Mouse (Mus musculus) heart, embryonic 14.5 days (tissue): Measurements from ENCODE around the gene Olfr651. TPM values are rescaled to one million over a fixed set of nuclear protein-coding genes. Genes with fewer than 3 reads are reported as not detected.
"Not testable (repeated sequence)": the region's sequence is repeated elsewhere in the genome, so short reads cannot be mapped to it uniquely, and the experiment has no call there.

Experiments used
- ATAC-seq: fragments of 200-750 bp; cut with Nextera tagmentation; 2 replicates; pipeline ENCODE4 v1.8.0; 2017; ENCODE audit warnings: low read depth, moderate TSS enrichment; ENCODE audit not compliant: insufficient number of reproducible peaks, insufficient read depth, low FRiP score
- H3K27ac ChIP-seq, 2 experiments: fragments of 200-500 bp in 1 of 2; fragments of 300-500 bp in 1 of 2; sonication (generic) in 1 of 2; replicated peaks in 1 of 2; 2 replicates each; pipeline ENCODE4 v1.5.1; 2012 to 2014; ENCODE audit warnings: low read depth in 2 of 2, low read length in 2 of 2, control low read depth in 1 of 2, mild to moderate bottlenecking in 1 of 2, mixed read lengths in 1 of 2; ENCODE audit not compliant: control insufficient read depth in 1 of 2, insufficient read depth in 1 of 2
- H3K27me3 ChIP-seq: fragments of 300-500 bp; sonication (generic); 2 replicates; pipeline ENCODE4 v1.6.1; 2014; ENCODE audit warnings: mild to moderate bottlenecking, low read length, control low read depth; ENCODE audit not compliant: control insufficient read depth, insufficient read depth
- H3K36me3 ChIP-seq: fragments of 300-500 bp; sonication (generic); 2 replicates; pipeline ENCODE4 v1.6.1; 2014; ENCODE audit warnings: mild to moderate bottlenecking, control low read depth, low read length, mixed read lengths; ENCODE audit not compliant: control insufficient read depth, insufficient read depth
- H3K4me1 ChIP-seq, 2 experiments: fragments of 200-500 bp in 1 of 2; fragments of 300-500 bp in 1 of 2; sonication (generic) in 1 of 2; 2 replicates each; pipeline ENCODE4 v1.6.1; 2012 to 2014; ENCODE audit warnings: low read length in 2 of 2, control low read depth in 1 of 2, mixed read lengths in 1 of 2; ENCODE audit not compliant: control insufficient read depth in 2 of 2, insufficient read depth in 2 of 2
- H3K4me2 ChIP-seq: fragments of 300-500 bp; sonication (generic); 2 replicates; pipeline ENCODE4 v1.6.1; 2014; ENCODE audit warnings: mild to moderate bottlenecking, low read length
- H3K4me3 ChIP-seq, 2 experiments: fragments of 200-500 bp in 1 of 2; fragments of 300-500 bp in 1 of 2; sonication (generic) in 1 of 2; 2 replicates each; pipeline ENCODE4 v1.5.1; 2012 to 2014; ENCODE audit warnings: low read length in 2 of 2, mild to moderate bottlenecking in 2 of 2, control low read depth in 1 of 2, low read depth in 1 of 2, moderate library complexity in 1 of 2; ENCODE audit not compliant: control insufficient read depth in 1 of 2, insufficient read depth in 1 of 2
- H3K9ac ChIP-seq: fragments of 300-500 bp; sonication (generic); 2 replicates; pipeline ENCODE4 v1.6.1; 2014; ENCODE audit warnings: mild to moderate bottlenecking, low read length
- H3K9me3 ChIP-seq: fragments of 300-500 bp; sonication (generic); 2 replicates; pipeline ENCODE4 v1.6.1; 2016; ENCODE audit warnings: low read length, control low read depth; ENCODE audit not compliant: control insufficient read depth
- WGBS: fragments of 180-500 bp; shearing (Covaris S2); extraction: QIAGEN DNeasy Blood & Tissue Kit; methylation state at CpG from one replicate; pipeline ENCODE4 v1.1.7; 2014; 5-methylcytosine and 5-hydroxymethylcytosine counted together
- polyA plus RNA-seq: library from polyadenylated mRNA; unstranded; fragments of >200 nt; fragmentation: Nextera tagmentation; extraction: Ambion mirVana; gene quantifications from 2 replicates; pipeline ENCODE4 v1.2.1, GENCODE M21; 2014

Olfr651 gene
- polyA plus RNA-seq: not detected in 2 replicates

DNA sequence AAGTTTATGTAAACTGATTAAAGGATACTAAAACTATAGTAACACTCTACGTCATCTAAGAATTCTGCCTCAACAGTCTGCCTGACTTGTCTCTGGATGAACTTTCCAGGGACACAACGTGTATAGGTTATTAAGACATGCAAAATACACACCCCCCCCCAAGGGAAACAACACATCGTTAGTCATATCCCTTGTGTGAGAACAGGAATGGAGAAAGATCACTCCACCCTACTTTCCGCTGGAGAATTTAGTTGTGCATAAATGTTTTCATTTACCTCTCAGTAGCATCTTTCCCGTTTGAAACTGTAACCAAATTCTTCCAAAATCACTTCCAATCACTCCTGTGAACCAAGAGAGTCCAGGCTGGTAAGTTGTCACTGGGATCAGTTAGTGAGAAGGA, at the start of gene Olfr651:
Gene Olfr651, plus strand, starts transcription at position 301 of the 400 bp plus-strand sequence.
- no peaks in the 10 kb centered on the region for H3K36me3 ChIP-seq
- no peak within 1 kb of the TSS for H3K4me3 ChIP-seq
- ATAC-seq: no peak
- no peak within 1 kb of the TSS for H3K9ac ChIP-seq
- 64% methylated on average over 5 of the region's 5 CpGs for WGBS
- H3K9me3 ChIP-seq: no peaks in the 10 kb centered on the region
- H3K27me3 ChIP-seq: no peaks in the 10 kb centered on the region
- H3K4me1 ChIP-seq: no peaks in the 10 kb centered on the region
- no peak within 1 kb of the TSS for H3K4me2 ChIP-seq
- no peak within 1 kb of the TSS for H3K27ac ChIP-seq

DNA sequence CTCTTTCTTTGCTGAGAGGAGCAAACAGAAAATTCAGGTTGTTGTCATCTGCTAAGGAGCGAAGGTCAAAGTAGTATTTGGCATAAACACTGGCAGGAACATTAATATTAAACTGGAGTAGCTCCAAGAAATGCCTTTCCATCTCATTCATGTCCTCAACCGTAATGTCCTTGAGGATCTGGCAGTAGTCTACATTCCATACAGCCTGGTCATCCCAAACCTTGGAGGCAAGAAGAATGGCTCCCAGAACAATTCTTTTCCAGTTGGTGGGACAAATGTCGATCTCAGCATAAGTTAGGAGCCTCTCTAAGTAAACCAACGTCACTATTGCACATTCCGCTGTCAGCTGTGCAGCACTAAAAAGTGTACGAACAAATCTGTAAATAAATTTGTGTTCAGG, 48.7 kb upstream of the Olfr651 start:
- not testable (repeated sequence) for ATAC-seq, H3K27ac ChIP-seq, H3K27me3 ChIP-seq, H3K4me3 ChIP-seq, H3K4me1 ChIP-seq, H3K9me3 ChIP-seq, H3K36me3 ChIP-seq, H3K4me2 ChIP-seq, H3K9ac ChIP-seq
- WGBS: 65% methylated on average over 6 of the region's 6 CpGs

DNA sequence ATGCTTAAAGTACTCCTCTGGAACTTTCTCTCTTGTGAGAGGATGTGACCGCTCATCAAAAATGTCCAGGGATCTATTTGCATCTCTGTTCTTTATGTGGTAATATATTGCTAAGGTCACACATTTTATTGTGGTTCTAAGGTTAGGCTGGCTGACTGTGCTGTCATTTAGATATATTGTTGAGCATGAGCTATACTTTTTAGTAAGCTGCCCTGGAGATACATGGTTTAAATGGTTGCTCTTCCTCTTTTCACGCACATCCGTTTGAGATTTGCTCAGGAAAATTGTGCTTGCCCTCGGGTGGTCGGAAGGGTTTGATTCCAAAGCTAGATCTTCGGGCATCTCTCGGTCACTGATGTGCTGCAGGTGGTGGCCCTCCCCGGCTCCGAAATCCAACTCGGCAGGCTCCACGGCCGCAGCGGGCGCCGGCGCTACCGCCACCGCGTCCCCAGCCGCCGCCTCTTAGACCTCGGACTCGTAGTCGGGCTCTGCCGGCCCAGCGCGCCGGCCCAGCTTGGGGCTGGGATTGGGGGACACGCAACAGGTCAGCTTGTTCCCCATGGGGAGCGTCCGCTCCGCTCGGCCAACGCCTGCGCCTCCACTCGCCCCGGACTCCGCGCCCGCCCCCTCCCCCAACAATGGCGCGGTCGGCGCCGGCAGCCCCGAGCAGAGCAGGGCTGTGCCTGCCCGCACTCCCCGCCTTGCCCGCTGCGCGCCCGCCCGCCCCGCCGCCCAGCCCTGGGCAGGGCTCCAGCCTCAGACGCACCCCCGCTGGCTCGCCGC, 48.2 kb upstream of the Olfr651 start:
- Histone ChIP-seq H3K4me1 (no peaks in the 10 kb centered on the region; a peak in 1 of 4 replicates), H3K4me3 (peak overlapping the region; percentile 47 to 52), H3K27me3 (no peaks in the 10 kb centered on the region), H3K27ac (no peak overlapping the region), H3K9ac (peak overlapping the region; percentile 69), H3K36me3 (no peaks in the 10 kb centered on the region), H3K4me2 (peak overlapping the region; percentile 76), H3K9me3 (no peaks in the 10 kb centered on the region)
- ATAC-seq: peak; percentile 79
- WGBS: 3% methylated on average over 52 of the region's 59 CpGs

DNA sequence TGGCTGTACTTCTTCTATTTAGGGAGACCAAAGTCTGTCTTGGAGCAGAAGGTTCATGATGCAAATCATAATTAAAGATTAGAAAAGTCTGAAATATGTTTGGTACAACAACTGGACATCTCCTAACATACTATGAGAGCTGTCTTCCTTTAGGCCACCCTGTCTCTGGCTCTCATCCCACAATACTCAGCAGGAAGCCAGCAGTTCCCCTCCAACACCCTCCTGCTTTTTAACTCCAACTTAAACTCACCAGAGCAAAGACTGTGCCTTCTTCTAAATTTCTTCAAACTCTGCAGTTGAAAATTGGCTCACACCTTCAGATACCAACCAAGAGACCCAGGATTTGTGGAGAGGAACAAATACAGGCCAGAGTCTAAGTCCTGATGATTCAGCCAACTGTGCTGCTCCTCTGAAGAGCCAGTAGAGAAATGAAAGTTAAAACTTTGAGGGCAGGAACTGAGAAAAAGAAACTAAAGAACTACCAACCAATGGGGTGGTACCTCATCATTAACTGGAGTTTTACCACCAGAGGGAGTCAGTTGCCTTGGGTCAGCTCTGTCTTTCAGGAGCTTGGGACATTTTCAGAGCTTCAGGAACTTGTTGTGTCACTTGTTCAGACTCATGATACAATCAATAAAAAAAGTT, 42.4 kb upstream of the Olfr651 start, which contains the start of gene Trim30d:
Gene Trim30d, minus strand, starts transcription at position 429 of the 645 bp plus-strand sequence.
- H3K9ac ChIP-seq, ATAC-seq, H3K4me3 ChIP-seq, H3K4me2 ChIP-seq, H3K4me1 ChIP-seq, H3K27ac ChIP-seq, H3K27me3 ChIP-seq, H3K36me3 ChIP-seq, H3K9me3 ChIP-seq: not testable (repeated sequence)

DNA sequence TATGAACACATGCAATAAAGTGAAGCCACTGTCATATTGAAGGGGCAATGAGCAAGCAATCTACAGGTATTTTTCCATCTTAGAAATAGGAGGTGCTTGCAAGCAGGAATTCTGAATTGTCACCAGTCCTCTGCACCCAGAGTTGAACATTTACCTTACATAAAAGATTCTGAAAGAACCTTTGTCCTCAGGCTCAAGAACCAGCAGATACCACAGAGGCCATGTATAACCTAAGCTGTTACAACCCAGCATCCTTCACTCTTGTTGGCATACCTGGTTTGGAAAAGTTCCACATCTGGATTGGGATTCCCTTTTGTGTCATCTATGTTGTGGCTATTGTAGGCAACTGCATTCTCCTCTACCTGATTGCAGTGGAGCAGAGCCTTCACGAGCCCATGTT, 2.8 kb downstream of the Olfr651 start:
- Histone ChIP-seq H3K9ac (no peak overlapping the region), H3K9me3 (no peaks in the 10 kb centered on the region), H3K27ac (no peak overlapping the region), H3K27me3 (no peaks in the 10 kb centered on the region), H3K4me3 (no peak overlapping the region), H3K4me2 (no peak overlapping the region), H3K36me3 (no peaks in the 10 kb centered on the region), H3K4me1 (no peaks in the 10 kb centered on the region)
- WGBS: 26% methylated on average over 1 of the region's 1 CpGs
- ATAC-seq: no peak

DNA sequence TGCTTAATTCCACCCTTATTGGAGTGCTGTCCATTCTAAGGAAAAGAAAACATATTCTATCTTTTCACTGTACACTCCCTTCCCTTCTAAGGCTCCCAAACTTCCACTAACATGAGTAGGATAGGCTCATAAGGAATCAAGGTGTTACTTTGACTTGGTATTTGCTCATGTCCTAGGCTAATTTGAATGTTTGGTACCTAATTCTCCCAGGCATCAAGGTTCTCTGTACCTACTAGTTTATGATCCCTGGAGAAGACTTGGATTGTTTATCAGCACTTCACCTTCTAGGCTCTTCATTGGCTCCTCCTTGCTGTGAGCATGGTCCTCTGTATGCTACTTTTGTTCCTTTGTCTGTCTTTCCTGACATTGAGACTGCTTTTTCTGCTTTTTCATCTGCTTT, 10.7 kb downstream of the Olfr651 start, which contains the start of gene Olfr652:
Gene Olfr652, plus strand, starts transcription at position 301 of the 400 bp plus-strand sequence.
- H3K36me3 ChIP-seq: no peaks in the 10 kb centered on the region
- no peaks in the 10 kb centered on the region for H3K9me3 ChIP-seq
- no peak within 1 kb of the TSS for H3K27ac ChIP-seq
- H3K4me1 ChIP-seq: no peaks in the 10 kb centered on the region
- no peak within 1 kb of the TSS for H3K9ac ChIP-seq
- H3K4me2 ChIP-seq: no peak within 1 kb of the TSS
- H3K4me3 ChIP-seq: no peak within 1 kb of the TSS
- ATAC-seq: no peak
- no peaks in the 10 kb centered on the region for H3K27me3 ChIP-seq

DNA sequence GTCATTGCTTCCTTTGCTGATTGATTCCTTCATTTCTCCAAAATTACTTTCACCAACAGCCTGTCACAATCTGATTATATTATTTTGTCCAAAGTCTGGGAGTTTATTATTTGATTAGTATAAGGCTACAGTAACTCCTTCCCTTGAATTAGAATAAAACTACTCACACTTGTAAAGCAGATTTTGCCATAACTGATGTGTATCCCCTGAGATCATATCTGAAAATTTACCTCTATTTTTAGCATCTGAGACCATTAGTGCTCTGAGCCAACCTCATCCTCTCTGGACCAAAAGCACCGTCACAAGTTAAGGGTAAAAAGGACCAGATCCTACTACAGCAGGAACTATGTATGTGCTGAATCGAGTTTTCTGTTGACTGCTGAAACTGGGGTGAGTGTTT, 27.1 kb downstream of the Olfr651 start, which contains the start of gene Olfr653:
Gene Olfr653, plus strand, starts transcription at position 301 of the 400 bp plus-strand sequence.
- Histone ChIP-seq H3K4me3 (no peak within 1 kb of the TSS), H3K4me1 (no peaks in the 10 kb centered on the region), H3K27me3 (no peaks in the 10 kb centered on the region), H3K4me2 (no peak within 1 kb of the TSS), H3K36me3 (no peaks in the 10 kb centered on the region), H3K27ac (no peak within 1 kb of the TSS), H3K9ac (no peak within 1 kb of the TSS), H3K9me3 (no peaks in the 10 kb centered on the region)
- ATAC-seq: no peak
- 48% methylated on average over 2 of the region's 2 CpGs for WGBS
